Mouse (Mus musculus): ENCODE results near the gene Orai1. TPM values are rescaled to one million over a fixed set of nuclear protein-coding genes. Genes with fewer than 3 reads are reported as not detected.

The Orai1 gene
- polyA plus RNA-seq, 1 experiment: 36.7 TPM

- TF ChIP-seq POLR2A (IDR thresholded peaks at IDR 0.05; ENCODE audit: insufficient read length, low read depth) (no peak), USF1 (IDR thresholded peaks at IDR 0.05; ENCODE audit: low read depth) (no peak), MYOD1 (IDR thresholded peaks at IDR 0.05; ENCODE audit: control insufficient read depth in 1 of 3, insufficient read length in 2 of 3, low read depth in 2 of 3) (no peak), CEBPB (IDR thresholded peaks at IDR 0.05; ENCODE audit: insufficient read depth, poor library complexity, severe bottlenecking) (no peak), POLR2AphosphoS2 (IDR thresholded peaks at IDR 0.05; ENCODE audit: insufficient read length, low read depth) (no peak), MYOG (IDR thresholded peaks at IDR 0.05; ENCODE audit: control insufficient read depth in 1 of 3, insufficient read depth in 1 of 3, insufficient read length in 2 of 3, low read depth in 2 of 3) (no peak), SRF (IDR thresholded peaks at IDR 0.05; ENCODE audit: control insufficient read depth, insufficient read length, low read depth) (no peak), MAX (IDR thresholded peaks at IDR 0.05; ENCODE audit: low read depth) (no peak), TCF3 (IDR thresholded peaks at IDR 0.05; ENCODE audit: insufficient read length, low read depth) (no peak), REST (IDR thresholded peaks at IDR 0.05; ENCODE audit: insufficient read depth, insufficient read length) (no peak), TCF12 (IDR thresholded peaks at IDR 0.05; ENCODE audit: insufficient read depth, poor library complexity, severe bottlenecking) (no peak), E2F4 (IDR thresholded peaks at IDR 0.05; ENCODE audit: insufficient read depth) (no peak)
- Histone ChIP-seq H3K4me2 (ENCODE audit: low read depth) (no peak overlapping the region), H3K79me2 (ENCODE audit: control insufficient read depth, insufficient read depth) (no peaks in the 10 kb centered on the region)
Measured at GRCm38 (mm10) chr5:122986091-122986493, 28.8 kb upstream of the Orai1 start.

GRCm38 (mm10) chr5:122987211-122988020 lies 27.5 kb upstream of the Orai1 start:
- H3K4me3 ChIP-seq: peak overlapping the region; percentile 67
- H3K79me2 ChIP-seq (ENCODE audit: control insufficient read depth, insufficient read depth): no peaks in the 10 kb centered on the region
- TF ChIP-seq POLR2A (IDR thresholded peaks at IDR 0.05; ENCODE audit: insufficient read length, low read depth) (peak; percentile 13), MAX (IDR thresholded peaks at IDR 0.05; ENCODE audit: low read depth) (no peak), POLR2AphosphoS2 (IDR thresholded peaks at IDR 0.05; ENCODE audit: insufficient read length, low read depth) (no peak), USF1 (IDR thresholded peaks at IDR 0.05; ENCODE audit: low read depth) (no peak), E2F4 (IDR thresholded peaks at IDR 0.05; ENCODE audit: insufficient read depth) (peak; percentile 66)
- peak overlapping the region; percentile 33 for H3ac ChIP-seq (ENCODE audit: control insufficient read depth, insufficient read length)
- no peaks in the 10 kb centered on the region for H3K36me3 ChIP-seq (ENCODE audit: control insufficient read depth, insufficient read depth)
- H3K27me3 ChIP-seq (ENCODE audit: control insufficient read depth, insufficient read depth, insufficient read length): no peaks in the 10 kb centered on the region
- H3K4me2 ChIP-seq (ENCODE audit: low read depth): peak overlapping the region; percentile 83

More at GRCm38 (mm10) chr5:122986091-122986493, 28.8 kb upstream of the Orai1 start:
- Histone ChIP-seq H3ac (ENCODE audit: control insufficient read depth, insufficient read length) (no peak overlapping the region), H3K27me3 (ENCODE audit: control insufficient read depth, insufficient read depth, insufficient read length) (no peaks in the 10 kb centered on the region), H3K4me3 (no peak overlapping the region), H3K36me3 (ENCODE audit: control insufficient read depth, insufficient read depth) (no peaks in the 10 kb centered on the region)

DNA sequence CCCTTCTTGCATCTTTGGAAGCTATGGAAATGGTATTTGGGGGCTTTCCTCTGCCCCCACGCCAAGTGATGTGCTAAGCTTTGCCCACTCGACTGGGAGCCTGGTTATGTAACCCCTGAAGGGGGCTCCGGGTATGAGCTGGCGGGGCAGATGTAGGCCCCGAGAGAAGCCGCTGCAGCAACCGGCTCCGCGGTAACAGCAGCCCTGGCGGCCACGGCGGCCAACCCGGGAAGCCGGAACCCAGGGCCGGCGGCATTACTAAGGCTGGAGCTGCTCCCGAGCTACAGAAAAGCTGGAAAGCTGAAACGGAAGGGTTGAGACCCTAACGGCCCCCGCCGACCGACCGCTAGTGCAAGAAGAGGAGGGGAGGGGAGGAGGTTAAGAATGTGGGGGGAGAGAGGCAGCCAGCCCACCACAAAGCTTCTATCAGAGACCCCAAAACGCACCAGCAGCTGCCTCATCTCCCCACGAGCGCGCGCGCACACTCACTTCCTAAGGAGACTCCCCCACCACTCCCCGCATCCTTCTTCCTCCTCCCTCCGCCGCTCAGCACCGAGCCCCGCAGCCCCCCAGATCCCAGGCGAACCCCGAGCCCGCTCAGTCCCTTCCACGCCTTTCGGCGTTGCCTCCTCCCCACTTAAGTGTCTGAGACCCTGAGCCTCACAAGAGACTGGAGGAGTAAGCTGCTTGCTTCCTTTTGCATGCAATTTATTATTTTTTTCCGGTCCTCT lies 26.7 kb upstream of the Orai1 start:
- Histone ChIP-seq H3K4me2 (ENCODE audit: low read depth) (peak overlapping the region; percentile 83), H3K79me2 (ENCODE audit: control insufficient read depth, insufficient read depth) (no peaks in the 10 kb centered on the region), H3K27me3 (ENCODE audit: control insufficient read depth, insufficient read depth, insufficient read length) (no peaks in the 10 kb centered on the region), H3K4me3 (peak overlapping the region; percentile 67), H3ac (ENCODE audit: control insufficient read depth, insufficient read length) (peak overlapping the region; percentile 33), H3K36me3 (ENCODE audit: control insufficient read depth, insufficient read depth) (no peaks in the 10 kb centered on the region)
- TF ChIP-seq MYOD1 (IDR thresholded peaks at IDR 0.05; ENCODE audit: control insufficient read depth in 1 of 3, insufficient read length in 2 of 3, low read depth in 2 of 3) (no peak), E2F4 (IDR thresholded peaks at IDR 0.05; ENCODE audit: insufficient read depth) (no peak), POLR2A (IDR thresholded peaks at IDR 0.05; ENCODE audit: insufficient read length, low read depth) (peak; percentile 23), POLR2AphosphoS2 (IDR thresholded peaks at IDR 0.05; ENCODE audit: insufficient read length, low read depth) (no peak), USF1 (IDR thresholded peaks at IDR 0.05; ENCODE audit: low read depth) (no peak), TCF12 (IDR thresholded peaks at IDR 0.05; ENCODE audit: insufficient read depth, poor library complexity, severe bottlenecking) (no peak)

DNA sequence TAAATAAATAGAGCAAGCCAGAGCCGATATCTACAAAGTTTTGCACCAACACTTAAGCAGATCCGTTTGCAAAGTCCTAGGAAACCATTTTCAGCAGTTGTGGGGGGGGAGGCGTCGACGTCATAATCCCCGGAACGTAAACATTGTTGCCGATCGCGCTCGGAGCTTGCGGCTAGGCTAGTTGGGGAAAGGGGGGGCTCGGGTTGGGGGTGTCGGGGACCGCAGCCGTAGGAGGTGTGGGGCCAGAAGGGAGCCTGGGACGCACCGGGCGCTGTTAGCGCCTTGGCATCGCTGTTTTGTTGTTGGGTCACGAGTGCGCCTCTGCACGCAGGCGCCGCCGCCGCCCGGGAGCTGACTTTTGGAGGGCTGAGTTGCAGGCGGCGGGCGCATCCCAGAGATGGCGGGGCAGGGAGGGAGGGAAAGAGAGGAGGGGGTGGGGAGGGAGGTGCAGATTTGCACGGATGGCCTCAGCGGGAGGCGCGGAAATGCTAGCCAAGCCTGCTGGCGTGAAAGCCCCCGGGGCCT lies 25.8 kb upstream of the Orai1 start:
- no peaks in the 10 kb centered on the region for H3K79me2 ChIP-seq (ENCODE audit: control insufficient read depth, insufficient read depth)
- H3K27me3 ChIP-seq (ENCODE audit: control insufficient read depth, insufficient read depth, insufficient read length): no peaks in the 10 kb centered on the region
- H3K36me3 ChIP-seq (ENCODE audit: control insufficient read depth, insufficient read depth): no peaks in the 10 kb centered on the region
- peak overlapping the region; percentile 83 for H3K4me2 ChIP-seq (ENCODE audit: low read depth)
- no peak for TF ChIP-seq MAX (IDR thresholded peaks at IDR 0.05; ENCODE audit: low read depth)
- peak in 1 of 3 experiments; percentile 16 for TF ChIP-seq MYOG (IDR thresholded peaks at IDR 0.05; ENCODE audit: control insufficient read depth in 1 of 3, insufficient read depth in 1 of 3, insufficient read length in 2 of 3, low read depth in 2 of 3)
- TF ChIP-seq POLR2A (IDR thresholded peaks at IDR 0.05; ENCODE audit: insufficient read length, low read depth): peak; percentile 78
- peak; percentile 65 for TF ChIP-seq POLR2AphosphoS2 (IDR thresholded peaks at IDR 0.05; ENCODE audit: insufficient read length, low read depth)
- peak; percentile 30 for TF ChIP-seq USF1 (IDR thresholded peaks at IDR 0.05; ENCODE audit: low read depth)
- TF ChIP-seq TCF12 (IDR thresholded peaks at IDR 0.05; ENCODE audit: insufficient read depth, poor library complexity, severe bottlenecking): no peak
- no peak for TF ChIP-seq TCF3 (IDR thresholded peaks at IDR 0.05; ENCODE audit: insufficient read length, low read depth)
- peak overlapping the region; percentile 33 for H3ac ChIP-seq (ENCODE audit: control insufficient read depth, insufficient read length)
- peak overlapping the region; percentile 67 for H3K4me3 ChIP-seq

Measured in myocyte (in vitro differentiated cells).